Mouse (Mus musculus) R1 (cell line): ENCODE data around the gene E130208F15Rik.

Experiments used
- DNase-seq: peaks from one replicate; pipeline ENCODE4 v3.0.0-alpha.2; 2018; ENCODE audit warnings: low read depth, low spot score

The E130208F15Rik gene

DNA sequence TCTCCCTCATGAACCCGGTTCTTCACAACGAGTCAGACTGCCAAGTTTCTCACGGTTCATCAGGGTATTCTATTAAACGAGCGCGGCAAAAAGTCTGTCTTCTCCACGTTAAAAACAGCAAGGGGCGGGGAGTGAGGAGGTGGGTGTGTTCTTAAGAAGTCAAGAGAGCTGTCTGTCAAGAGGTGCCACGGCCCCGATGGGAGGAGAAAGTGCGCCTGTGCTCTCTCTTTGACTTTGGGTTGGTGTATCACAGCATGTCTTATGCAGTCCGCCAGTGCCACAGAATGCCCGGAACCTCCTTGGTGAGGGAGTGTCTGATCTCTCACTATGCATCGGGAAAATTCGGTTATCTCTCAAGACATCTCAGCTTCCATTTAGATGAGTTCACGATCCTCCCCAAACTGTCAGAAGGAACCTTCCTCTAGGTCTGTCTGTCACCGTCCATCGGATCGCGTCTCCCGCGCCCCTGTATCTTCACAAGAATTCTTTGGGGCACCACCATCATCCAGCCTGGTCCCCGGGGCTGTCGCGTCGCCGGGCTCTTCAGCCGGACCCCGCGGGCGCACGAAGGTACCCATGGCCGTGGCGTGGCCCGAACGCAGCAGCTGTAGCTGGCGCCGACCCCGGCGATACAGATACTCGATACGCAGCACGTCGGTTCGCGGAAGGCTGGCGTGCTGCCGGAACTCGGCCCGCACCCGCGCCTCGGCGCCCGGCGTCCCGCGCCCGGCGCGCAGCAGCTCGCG is at the start of gene E130208F15Rik:
Gene E130208F15Rik, plus strand, starts transcription at position 202 of the 746 bp plus-strand sequence.
- DNase-seq: peak; percentile 97

- DNase-seq: no peak
These were observed 47.2 kb upstream of the E130208F15Rik start for GRCm38 (mm10) chr7:30274383-30274782.

GRCm38 (mm10) chr7:30278911-30279310 is 42.6 kb upstream of the E130208F15Rik start:
- DNase-seq: no peak

- peak; percentile 87 for DNase-seq
These were observed 42.0 kb upstream of the E130208F15Rik start for GRCm38 (mm10) chr7:30279536-30279935.

DNA sequence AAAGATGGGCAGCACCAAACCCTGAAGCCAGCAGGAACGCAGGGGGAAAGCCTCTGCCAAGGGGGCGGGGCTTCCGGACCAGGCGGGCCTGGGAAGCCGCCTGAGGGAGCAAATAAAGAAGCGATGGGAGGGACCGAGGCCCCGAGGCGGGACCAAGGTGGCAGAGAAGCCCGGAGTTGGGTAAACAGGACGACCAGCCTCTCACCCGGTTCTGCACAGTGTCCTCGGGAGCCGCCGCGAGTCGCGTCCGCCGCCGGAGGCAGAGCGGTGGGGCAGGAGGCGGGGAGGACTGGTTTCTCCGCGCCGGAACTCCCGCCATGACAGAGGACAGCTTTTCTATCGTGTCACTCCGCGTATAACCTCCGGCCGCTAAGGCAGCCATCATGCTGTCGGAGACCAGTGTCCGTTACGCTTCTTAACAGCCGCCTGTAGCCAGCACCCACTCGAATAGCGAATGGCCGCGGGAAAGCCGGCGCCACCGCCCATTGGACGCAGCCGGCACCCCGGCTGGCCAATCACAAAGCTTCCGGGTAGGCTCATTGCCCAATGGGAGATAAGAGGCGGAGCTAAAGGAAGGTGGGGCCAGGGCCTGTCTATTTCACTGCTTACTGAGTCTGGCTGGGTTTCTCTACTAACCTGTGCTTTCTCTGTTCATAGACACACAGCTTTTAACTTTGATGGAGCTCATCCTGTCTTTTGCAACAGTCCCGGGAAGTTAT is 41.4 kb upstream of the E130208F15Rik start, which contains the start of the genes Thap8 and Wdr62:
Gene Thap8, plus strand, starts transcription at position 144 of the 719 bp plus-strand sequence.
Gene Wdr62, minus strand, starts transcription at position 469 of the 719 bp plus-strand sequence.
- peak; percentile 97 for DNase-seq

DNA sequence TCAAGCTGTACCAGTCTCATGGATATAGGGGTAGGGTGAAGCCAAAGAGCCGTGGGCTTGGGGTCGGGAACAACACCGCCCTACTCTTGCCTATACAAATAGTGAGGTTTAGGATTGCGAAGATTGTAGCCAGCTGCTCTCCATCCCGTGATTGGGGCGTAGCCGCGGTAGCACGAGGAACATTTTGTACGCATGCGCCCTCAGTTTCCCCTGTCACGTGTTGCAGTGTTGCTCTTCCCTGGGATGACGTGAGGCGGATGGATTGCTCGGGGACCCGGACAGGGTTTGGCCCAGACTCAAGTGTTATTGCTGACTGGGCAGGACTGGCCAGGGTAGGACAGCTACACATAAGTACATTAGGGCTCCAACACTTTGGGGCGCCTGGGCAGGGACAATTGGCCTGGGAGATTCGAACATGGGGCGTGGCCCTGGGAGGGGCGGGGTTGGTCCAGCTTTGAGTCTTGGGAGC is 40.8 kb upstream of the E130208F15Rik start:
- peak; percentile 95 for DNase-seq

- no peak for DNase-seq
These were observed 40.0 kb upstream of the E130208F15Rik start for GRCm38 (mm10) chr7:30281522-30281921.

GRCm38 (mm10) chr7:30282740-30283139 is 38.8 kb upstream of the E130208F15Rik start:
- no peak for DNase-seq

DNA sequence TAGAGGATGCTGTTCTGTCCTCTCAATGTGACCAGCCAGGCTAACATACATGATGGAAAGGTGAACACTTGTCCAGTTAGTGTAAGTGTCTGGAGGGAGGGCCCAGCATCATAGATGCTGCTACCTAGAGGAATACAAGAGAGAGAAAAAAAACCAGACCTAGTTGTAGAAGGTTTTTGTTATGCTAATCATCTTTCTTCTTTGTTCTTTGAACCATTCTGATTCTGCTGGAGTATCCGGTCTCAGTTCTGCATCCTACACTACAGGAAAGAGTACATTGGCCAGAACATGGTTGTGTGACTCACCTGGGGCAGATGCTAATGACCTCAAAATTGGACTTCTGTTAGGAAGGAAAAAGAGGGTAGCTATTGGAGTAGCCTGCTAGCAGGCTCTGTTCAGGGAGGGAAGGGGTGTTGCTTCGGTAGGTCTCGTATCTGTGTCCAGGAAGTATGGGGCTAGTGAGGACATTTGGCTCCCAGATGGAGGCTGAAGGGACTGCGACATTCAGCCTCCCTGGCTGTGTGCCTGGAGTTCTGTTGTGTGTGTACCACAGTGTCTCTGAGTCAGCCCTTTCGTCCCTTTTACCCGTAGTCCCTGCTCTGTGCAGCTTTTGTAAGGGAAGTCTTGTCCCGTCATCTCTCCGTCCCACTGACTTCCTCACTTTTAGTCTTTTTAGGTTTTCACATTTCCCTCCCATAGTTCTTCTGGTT is 34.7 kb upstream of the E130208F15Rik start:
- peak; percentile 72 for DNase-seq

DNA sequence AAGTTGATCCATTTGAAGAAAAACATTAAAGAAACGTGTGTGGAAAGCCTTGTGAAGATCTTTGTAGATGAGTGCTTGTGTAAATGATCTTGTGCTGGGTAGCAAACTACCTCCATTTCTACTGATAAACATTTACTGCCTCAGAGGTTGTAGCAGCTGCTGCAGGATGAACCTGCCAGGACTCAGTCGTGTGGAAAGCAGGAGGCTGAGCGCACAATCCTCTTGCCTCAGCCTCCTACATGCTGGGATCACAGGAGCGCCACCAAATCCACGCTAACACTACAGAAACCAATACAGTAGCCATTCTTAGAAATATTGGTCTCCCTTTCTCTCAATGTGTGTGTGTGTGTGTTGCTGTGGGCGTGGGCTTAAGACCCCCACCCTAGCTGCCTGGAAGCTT is 33.5 kb upstream of the E130208F15Rik start:
- DNase-seq: no peak

DNA sequence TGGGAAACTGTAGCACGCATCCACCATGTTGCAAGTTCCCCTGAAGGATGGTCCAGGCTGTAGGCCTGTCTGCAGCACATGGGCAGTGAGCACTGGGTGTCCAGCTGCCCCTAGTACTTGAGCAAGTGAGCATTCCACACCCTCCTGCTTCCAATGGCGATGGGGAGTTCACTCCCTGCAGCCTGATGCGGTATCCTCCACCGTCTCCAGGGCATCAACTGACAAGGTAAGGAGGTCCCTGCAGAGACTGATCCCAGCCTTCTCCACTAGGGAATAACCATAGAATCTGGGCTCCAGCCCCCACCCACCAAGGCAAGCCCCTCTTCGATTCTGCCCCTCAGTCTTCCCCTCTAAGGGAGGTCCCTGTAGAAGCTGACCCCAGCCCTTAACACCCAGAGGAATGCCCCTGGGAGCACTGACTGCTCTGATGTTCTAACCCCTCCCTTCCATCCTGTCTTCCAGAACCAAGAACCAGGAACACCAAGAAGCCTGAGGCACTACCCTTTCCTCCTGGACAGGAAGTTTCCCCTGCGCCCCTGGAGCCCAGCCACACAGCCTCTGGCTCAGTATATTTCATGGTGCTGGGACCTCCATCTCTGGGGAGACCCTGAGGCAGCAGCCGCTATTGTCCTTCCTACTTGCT is 32.3 kb upstream of the E130208F15Rik start:
- no peak for DNase-seq

GRCm38 (mm10) chr7:30289714-30290399 is 31.7 kb upstream of the E130208F15Rik start:
- no peak for DNase-seq

- DNase-seq: peak; percentile 76
These were observed 30.1 kb upstream of the E130208F15Rik start, which contains the start of gene Clip3 for GRCm38 (mm10) chr7:30291215-30292131. Gene Clip3 (plus strand): TSS chr7:30291728.

- no peak for DNase-seq
These were observed 27.7 kb upstream of the E130208F15Rik start for GRCm38 (mm10) chr7:30293795-30294194.

GRCm38 (mm10) chr7:30294296-30294695 is 27.2 kb upstream of the E130208F15Rik start:
- DNase-seq: no peak

DNA sequence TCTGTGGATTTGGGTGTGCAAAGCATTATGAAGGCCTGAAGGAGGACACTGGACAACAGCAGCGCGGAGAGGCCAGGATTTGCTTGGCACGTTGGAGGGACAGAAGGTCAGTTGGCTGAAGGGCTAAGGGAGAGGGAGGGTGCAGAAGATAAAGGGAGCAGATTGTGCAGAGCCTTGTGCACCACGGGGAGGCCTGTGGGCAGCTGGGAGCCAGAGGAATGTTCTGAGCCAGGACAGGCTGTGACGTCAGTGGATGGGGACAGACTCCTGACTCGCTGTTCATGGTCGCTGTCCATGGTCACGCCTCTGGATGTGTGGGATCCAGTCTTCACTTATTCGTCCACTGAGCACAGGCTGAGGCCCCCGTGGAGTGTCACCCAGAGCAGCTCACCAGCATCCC is 26.4 kb upstream of the E130208F15Rik start:
- DNase-seq: peak; percentile 74

DNA sequence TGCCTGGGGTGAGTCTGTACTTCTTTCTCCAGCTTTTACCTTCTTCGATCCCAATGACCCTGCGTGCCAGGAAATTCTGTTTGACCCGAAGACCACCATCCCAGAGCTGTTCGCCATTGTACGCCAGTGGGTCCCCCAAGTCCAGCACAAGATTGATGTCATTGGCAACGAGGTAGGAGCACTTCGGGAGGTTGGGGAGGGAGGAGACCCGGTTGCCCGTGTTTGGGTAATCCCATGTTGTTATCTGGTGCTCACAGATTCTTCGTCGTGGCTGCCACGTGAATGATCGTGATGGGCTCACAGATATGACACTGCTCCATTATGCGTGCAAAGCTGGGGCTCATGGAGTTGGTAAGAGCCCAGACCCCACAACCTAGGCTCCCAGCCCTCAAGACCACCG is 24.7 kb upstream of the E130208F15Rik start:
- DNase-seq: no peak

DNA sequence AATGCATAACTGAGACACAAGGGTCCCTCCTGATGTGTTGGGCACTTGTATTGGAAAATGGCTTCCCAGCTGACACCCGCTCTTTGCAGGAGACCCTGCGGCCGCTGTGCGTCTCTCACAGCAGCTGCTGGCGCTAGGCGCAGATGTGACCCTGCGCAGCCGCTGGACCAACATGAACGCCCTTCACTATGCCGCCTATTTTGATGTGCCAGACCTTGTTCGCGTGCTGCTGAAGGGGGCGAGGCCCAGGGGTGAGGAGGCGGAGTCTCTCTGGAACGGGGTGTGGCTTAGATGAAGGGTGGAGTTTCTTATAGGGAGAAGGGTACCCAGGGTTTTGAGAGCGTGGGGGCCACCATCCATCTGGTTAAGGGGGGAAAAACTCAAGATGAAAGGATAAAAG is 24.3 kb upstream of the E130208F15Rik start:
- DNase-seq: peak; percentile 78

- peak; percentile 69 for DNase-seq
These were observed 20.6 kb upstream of the E130208F15Rik start for GRCm38 (mm10) chr7:30300914-30301313.
